Mouse (Mus musculus) adipocyte (in vitro differentiated cells): ENCODE results near the gene Bend3.

Experiments
- DNase-seq: peaks from one replicate; pipeline ENCODE4 v3.0.0-alpha.2; 2016; ENCODE audit warnings: low spot score

Bend3 gene

GRCm38 (mm10) chr10:43478751-43479435 is at the start of gene Bend3:
TSS of gene Bend3 (plus strand) at chr10:43478831.
- DNase-seq, result peak; percentile 50

GRCm38 (mm10) chr10:43430606-43431005 is 48.0 kb upstream of the Bend3 start:
- peak; percentile 30 for DNase-seq

- DNase-seq, result no peak
Observed at GRCm38 (mm10) chr10:43434326-43434725, 44.3 kb upstream of the Bend3 start.

GRCm38 (mm10) chr10:43435757-43436156 is 42.9 kb upstream of the Bend3 start:
- DNase-seq, result no peak

GRCm38 (mm10) chr10:43439492-43439941 is 39.1 kb upstream of the Bend3 start:
- no peak for DNase-seq

- no peak for DNase-seq
Observed at GRCm38 (mm10) chr10:43440050-43440449, 38.6 kb upstream of the Bend3 start.

GRCm38 (mm10) chr10:43440981-43441740 is 37.5 kb upstream of the Bend3 start:
- no peak for DNase-seq

- DNase-seq, result no peak
Observed at GRCm38 (mm10) chr10:43448656-43449055, 30.0 kb upstream of the Bend3 start.

- peak; percentile 65 for DNase-seq
Observed at GRCm38 (mm10) chr10:43451848-43452662, 26.6 kb upstream of the Bend3 start.

- DNase-seq, result no peak
Observed at GRCm38 (mm10) chr10:43452663-43452996, 26.0 kb upstream of the Bend3 start.

GRCm38 (mm10) chr10:43454219-43454618 is 24.4 kb upstream of the Bend3 start:
- no peak for DNase-seq

GRCm38 (mm10) chr10:43454671-43455070 is 24.0 kb upstream of the Bend3 start:
- no peak for DNase-seq

- no peak for DNase-seq
Observed at GRCm38 (mm10) chr10:43462821-43463220, 15.8 kb upstream of the Bend3 start.

- DNase-seq, result no peak
Observed at GRCm38 (mm10) chr10:43463227-43463626, 15.4 kb upstream of the Bend3 start.

- DNase-seq, result no peak
Observed at GRCm38 (mm10) chr10:43466223-43466622, 12.4 kb upstream of the Bend3 start.

- no peak for DNase-seq
Observed at GRCm38 (mm10) chr10:43467659-43468058, 11.0 kb upstream of the Bend3 start.

GRCm38 (mm10) chr10:43468293-43468692 is 10.3 kb upstream of the Bend3 start:
- DNase-seq, result no peak

GRCm38 (mm10) chr10:43475376-43475775 is 3.3 kb upstream of the Bend3 start:
- DNase-seq, result peak; percentile 25

GRCm38 (mm10) chr10:43477459-43477858 is 1.2 kb upstream of the Bend3 start:
- no peak for DNase-seq

- DNase-seq, result peak; percentile 38
Observed at GRCm38 (mm10) chr10:43477865-43478681, 558 bp upstream of the Bend3 start.

GRCm38 (mm10) chr10:43479436-43480157 is 966 bp downstream of the Bend3 start:
- peak; percentile 79 for DNase-seq
